Mouse (Mus musculus) hindbrain, embryonic 15.5 days (tissue): ENCODE data around the gene Gadd45b. TPM values are rescaled to one million over a fixed set of nuclear protein-coding genes. Genes with fewer than 3 reads are reported as not detected.

Experiments used
- ATAC-seq: fragments of 200-750 bp; cut with Nextera tagmentation; 2 replicates; pipeline ENCODE4 v1.8.0; 2017; ENCODE audit warnings: low read depth, moderate number of reproducible peaks, moderate TSS enrichment; ENCODE audit not compliant: low FRiP score
- H3K27ac ChIP-seq: fragments of 300-500 bp; sonication (generic); replicated peaks from 2 replicates; pipeline ENCODE4 v1.5.1; 2015; ENCODE audit warnings: mild to moderate bottlenecking, inconsistent platforms
- H3K27me3 ChIP-seq: fragments of 300-500 bp; sonication (generic); 2 replicates; pipeline ENCODE4 v1.6.1; 2015; ENCODE audit warnings: control low read depth, inconsistent platforms
- H3K36me3 ChIP-seq: fragments of 300-500 bp; sonication (generic); 2 replicates; pipeline ENCODE4 v1.6.1; 2015; ENCODE audit warnings: control low read depth, inconsistent platforms
- H3K4me1 ChIP-seq: fragments of 300-500 bp; sonication (generic); replicated peaks from 2 replicates; pipeline ENCODE4 v1.6.1; 2015; ENCODE audit warnings: control low read depth, inconsistent platforms
- H3K4me2 ChIP-seq: fragments of 300-500 bp; sonication (generic); 2 replicates; pipeline ENCODE4 v1.6.1; 2015; ENCODE audit warnings: moderate library complexity, mild to moderate bottlenecking, inconsistent platforms
- H3K4me3 ChIP-seq: fragments of 300-500 bp; sonication (generic); 2 replicates; pipeline ENCODE4 v1.5.1; 2015; ENCODE audit warnings: mild to moderate bottlenecking, inconsistent platforms
- H3K9ac ChIP-seq: fragments of 300-500 bp; sonication (generic); 2 replicates; pipeline ENCODE4 v1.6.1; 2015; ENCODE audit warnings: inconsistent platforms
- H3K9me3 ChIP-seq: fragments of 300-500 bp; sonication (generic); 2 replicates; pipeline ENCODE4 v1.6.1; 2016; ENCODE audit warnings: control low read depth, inconsistent platforms
- WGBS: fragments of 180-500 bp; shearing (Covaris S2); methylation state at CpG from one replicate; pipeline ENCODE4 v1.1.7; 2015; 5-methylcytosine and 5-hydroxymethylcytosine counted together
- polyA plus RNA-seq: library from polyadenylated mRNA; unstranded; fragments of >200 nt; fragmentation: Nextera tagmentation; extraction: Ambion mirVana; gene quantifications from 2 replicates; pipeline ENCODE4 v1.2.1, GENCODE M21; 2015

Gadd45b gene
- polyA plus RNA-seq, 1 experiment from 2014 or later: 8.5 TPM

GRCm38 (mm10) chr10:80954415-80954814 lies 24.5 kb downstream of the Gadd45b start:
- Histone ChIP-seq H3K27me3 (no peaks in the 10 kb centered on the region), H3K4me2 (no peak overlapping the region), H3K9ac (no peak overlapping the region), H3K9me3 (no peaks in the 10 kb centered on the region), H3K4me1 (0 out of 2 replicates have a peak, but pooled peaks cover 4% of the 10 kb centered on the region), H3K27ac (no peak overlapping the region), H3K4me3 (no peak overlapping the region), H3K36me3 (no peaks in the 10 kb centered on the region)
- WGBS: 79% methylated on average over 13 of the region's 13 CpGs
- no peak for ATAC-seq

GRCm38 (mm10) chr10:80954843-80955242 lies 25.0 kb downstream of the Gadd45b start:
- no peaks in the 10 kb centered on the region for H3K9me3 ChIP-seq
- no peak for ATAC-seq
- 55% methylated on average over 6 of the region's 6 CpGs for WGBS
- no peak overlapping the region for H3K4me3 ChIP-seq
- H3K27ac ChIP-seq: no peak overlapping the region; the same call in 1 of the 2 replicates
- H3K27me3 ChIP-seq: no peaks in the 10 kb centered on the region
- H3K9ac ChIP-seq: no peak overlapping the region
- 0 out of 2 replicates have a peak, but pooled peaks cover 4% of the 10 kb centered on the region for H3K4me1 ChIP-seq
- H3K4me2 ChIP-seq: no peak overlapping the region
- no peaks in the 10 kb centered on the region for H3K36me3 ChIP-seq

- H3K27ac ChIP-seq: no peak overlapping the region
- no peak overlapping the region for H3K4me2 ChIP-seq
- no peak overlapping the region for H3K9ac ChIP-seq
- peak; percentile 31 for ATAC-seq
- no peaks in the 10 kb centered on the region for H3K36me3 ChIP-seq
- 23% methylated on average over 9 of the region's 9 CpGs for WGBS
- no peak overlapping the region for H3K4me3 ChIP-seq
- H3K4me1 ChIP-seq: 0 out of 2 replicates have a peak, but pooled peaks cover 4% of the 10 kb centered on the region
- H3K27me3 ChIP-seq: no peaks in the 10 kb centered on the region
- H3K9me3 ChIP-seq: no peaks in the 10 kb centered on the region
Measured at GRCm38 (mm10) chr10:80955536-80955935, 25.7 kb downstream of the Gadd45b start.

GRCm38 (mm10) chr10:80956385-80956784 lies 26.5 kb downstream of the Gadd45b start:
- Histone ChIP-seq H3K4me3 (no peak overlapping the region), H3K9ac (no peak overlapping the region), H3K4me2 (no peak overlapping the region), H3K36me3 (no peaks in the 10 kb centered on the region), H3K27me3 (no peaks in the 10 kb centered on the region), H3K27ac (no peak overlapping the region), H3K4me1 (0 out of 2 replicates have a peak, but pooled peaks cover 4% of the 10 kb centered on the region), H3K9me3 (no peaks in the 10 kb centered on the region)
- 95% methylated on average over 8 of the region's 8 CpGs for WGBS
- no peak for ATAC-seq

GRCm38 (mm10) chr10:80956901-80957300 lies 27.0 kb downstream of the Gadd45b start:
- Histone ChIP-seq H3K4me3 (no peak overlapping the region), H3K9me3 (no peaks in the 10 kb centered on the region), H3K4me2 (no peak overlapping the region), H3K9ac (no peak overlapping the region), H3K27me3 (no peaks in the 10 kb centered on the region), H3K27ac (no peak overlapping the region), H3K36me3 (no peaks in the 10 kb centered on the region), H3K4me1 (0 out of 2 replicates have a peak, but pooled peaks cover 4% of the 10 kb centered on the region)
- WGBS: 83% methylated on average over 6 of the region's 6 CpGs
- ATAC-seq: no peak

- H3K4me2 ChIP-seq: no peak overlapping the region
- no peak overlapping the region for H3K9ac ChIP-seq
- no peak overlapping the region for H3K27ac ChIP-seq
- ATAC-seq: no peak
- H3K4me1 ChIP-seq: 0 out of 2 replicates have a peak, but pooled peaks cover 4% of the 10 kb centered on the region
- H3K4me3 ChIP-seq: no peak overlapping the region
- H3K36me3 ChIP-seq: no peaks in the 10 kb centered on the region
- H3K9me3 ChIP-seq: no peaks in the 10 kb centered on the region
- 78% methylated on average over 4 of the region's 4 CpGs for WGBS
- no peaks in the 10 kb centered on the region for H3K27me3 ChIP-seq
Measured at GRCm38 (mm10) chr10:80957791-80958190, 27.9 kb downstream of the Gadd45b start.

GRCm38 (mm10) chr10:80958979-80959637 lies 29.2 kb downstream of the Gadd45b start:
- Histone ChIP-seq H3K4me1 (peaks cover 9% of the 10 kb centered on the region), H3K27me3 (no peaks in the 10 kb centered on the region), H3K9me3 (no peaks in the 10 kb centered on the region), H3K27ac (no peak overlapping the region), H3K4me2 (no peak overlapping the region), H3K9ac (no peak overlapping the region), H3K36me3 (no peaks in the 10 kb centered on the region), H3K4me3 (no peak overlapping the region)
- 92% methylated on average over 5 of the region's 5 CpGs for WGBS
- no peak for ATAC-seq

- 17% methylated on average over 15 of the region's 16 CpGs for WGBS
- ATAC-seq: no peak
- Histone ChIP-seq H3K36me3 (no peaks in the 10 kb centered on the region), H3K9me3 (no peaks in the 10 kb centered on the region), H3K4me1 (peaks cover 5% of the 10 kb centered on the region), H3K9ac (no peak overlapping the region), H3K27me3 (no peaks in the 10 kb centered on the region), H3K27ac (no peak overlapping the region), H3K4me2 (no peak overlapping the region), H3K4me3 (no peak overlapping the region)
Measured at GRCm38 (mm10) chr10:80960551-80961508, 31.0 kb downstream of the Gadd45b start.

- no peak for ATAC-seq
- Histone ChIP-seq H3K27me3 (no peaks in the 10 kb centered on the region), H3K27ac (no peak overlapping the region), H3K9ac (no peak overlapping the region), H3K36me3 (no peaks in the 10 kb centered on the region), H3K9me3 (no peaks in the 10 kb centered on the region), H3K4me1 (peaks cover 7% of the 10 kb centered on the region), H3K4me2 (no peak overlapping the region), H3K4me3 (no peak overlapping the region)
- 55% methylated on average over 10 of the region's 10 CpGs for WGBS
Measured at GRCm38 (mm10) chr10:80962051-80962472, 32.2 kb downstream of the Gadd45b start.

- no peak overlapping the region for H3K27ac ChIP-seq
- no peak overlapping the region for H3K4me3 ChIP-seq
- H3K36me3 ChIP-seq: no peaks in the 10 kb centered on the region
- no peak overlapping the region for H3K9ac ChIP-seq
- peaks cover 11% of the 10 kb centered on the region for H3K4me1 ChIP-seq
- 80% methylated on average over 5 of the region's 5 CpGs for WGBS
- H3K27me3 ChIP-seq: no peaks in the 10 kb centered on the region
- no peak for ATAC-seq
- no peak overlapping the region for H3K4me2 ChIP-seq
- H3K9me3 ChIP-seq: no peaks in the 10 kb centered on the region
Measured at GRCm38 (mm10) chr10:80962585-80962984, 32.7 kb downstream of the Gadd45b start.

- ATAC-seq: no peak
- 47% methylated on average over 12 of the region's 12 CpGs for WGBS
- H3K4me2 ChIP-seq: no peak overlapping the region
- no peaks in the 10 kb centered on the region for H3K27me3 ChIP-seq
- no peaks in the 10 kb centered on the region for H3K9me3 ChIP-seq
- H3K9ac ChIP-seq: no peak overlapping the region
- H3K36me3 ChIP-seq: no peaks in the 10 kb centered on the region
- H3K4me1 ChIP-seq: peaks cover 11% of the 10 kb centered on the region
- H3K27ac ChIP-seq: no peak overlapping the region
- no peak overlapping the region for H3K4me3 ChIP-seq
Measured at GRCm38 (mm10) chr10:80963031-80963975, 33.4 kb downstream of the Gadd45b start.
